Mouse (Mus musculus) E14TG2a.4 (cell line): ENCODE measurements around the gene Sh2d1b2.

Source experiments
- CTCF ChIP-seq: conservative IDR thresholded peaks from 2 replicates; pipeline ENCODE4 v1.5.1; 2014; ENCODE audit warnings: low read length
- NANOG ChIP-seq: IDR thresholded peaks from 2 replicates; pipeline ENCODE4 v1.6.1; 2014; ENCODE audit warnings: borderline replicate concordance, low read length, mixed read lengths
- POU5F1 ChIP-seq: IDR thresholded peaks from 2 replicates; pipeline ENCODE4 v1.6.1; 2014; ENCODE audit warnings: low read length, borderline replicate concordance

DNA sequence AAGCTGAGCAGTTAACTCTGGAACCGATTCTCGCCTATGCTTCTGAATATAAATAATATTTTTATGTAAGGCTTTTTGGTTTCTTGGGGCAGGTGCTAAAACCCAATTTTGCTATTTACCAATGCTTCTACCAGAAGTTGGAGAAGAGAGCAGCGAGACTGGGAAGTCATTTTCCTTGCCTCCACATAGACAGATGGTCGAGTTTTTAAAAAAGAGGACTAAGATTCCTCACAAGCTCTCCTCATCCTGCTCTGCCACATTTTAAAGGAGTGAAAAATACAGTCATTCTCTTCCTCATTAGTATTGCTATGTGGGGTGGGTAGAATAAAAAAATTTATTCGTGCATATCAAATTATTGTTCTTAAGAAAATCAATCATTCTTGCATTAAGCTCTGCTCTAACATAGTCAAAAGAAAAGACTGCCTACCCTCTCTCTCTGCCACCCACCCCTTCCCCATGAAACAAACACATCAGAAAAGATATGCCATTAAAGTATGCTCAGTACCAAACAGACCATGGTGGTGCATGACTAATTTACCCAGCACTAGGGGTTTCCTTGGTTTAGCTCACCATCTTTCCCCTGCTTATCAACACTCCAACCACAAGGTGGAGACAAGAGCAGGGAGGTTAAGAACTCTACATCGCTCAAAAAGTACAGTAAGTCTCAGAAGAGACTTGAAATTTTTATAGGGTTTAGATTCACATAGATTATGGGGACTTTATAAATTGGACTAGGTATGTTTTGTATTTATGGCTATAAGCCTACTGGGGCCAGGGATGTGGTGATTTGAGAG, 14.3 kb upstream of the Sh2d1b2 start:
- TF ChIP-seq CTCF (peak; percentile 32), POU5F1 (no peak), NANOG (no peak)
